Mouse (Mus musculus) left cerebral cortex, adult 8-10 months (tissue): Measurements from ENCODE around the gene Antxr1. TPM values are rescaled to one million over a fixed set of nuclear protein-coding genes. Genes with fewer than 3 reads are reported as not detected.

Experiments
- DNase-seq, 2 experiments: peaks; one replicate each; pipeline ENCODE4 v3.0.0; 2022; ENCODE audit warnings: low spot score in 2 of 2
- total RNA-seq, 4 experiments: library from RNA; stranded (reverse); gene quantifications; 2 replicates each; pipeline ENCODE4 v1.2.4; 2022

Antxr1 gene
- total RNA-seq, 4 experiments from 2014 or later = 15.7 to 18.7 (median 16.2) TPM

- DNase-seq = no peak
Measured at GRCm38 (mm10) chr6:87292911-87293851, 42.4 kb downstream of the Antxr1 start.

GRCm38 (mm10) chr6:87287251-87287650, 48.4 kb downstream of the Antxr1 start:
- DNase-seq = no peak

GRCm38 (mm10) chr6:87285365-87285749, 50.3 kb downstream of the Antxr1 start:
- no peak for DNase-seq

- no peak for DNase-seq
Measured at GRCm38 (mm10) chr6:87284716-87285364, 50.8 kb downstream of the Antxr1 start.

- no peak for DNase-seq
Measured at GRCm38 (mm10) chr6:87282346-87282781, 53.3 kb downstream of the Antxr1 start.

- no peak for DNase-seq
Measured at GRCm38 (mm10) chr6:87281771-87282170, 53.9 kb downstream of the Antxr1 start.

GRCm38 (mm10) chr6:87278151-87278550, 57.5 kb downstream of the Antxr1 start:
- DNase-seq = no peak

GRCm38 (mm10) chr6:87277527-87277926, 58.1 kb downstream of the Antxr1 start:
- peak in 1 of 2 experiments; percentile 25 for DNase-seq

- peak in 1 of 2 experiments; percentile 38 for DNase-seq
Measured at GRCm38 (mm10) chr6:87276941-87277340, 58.7 kb downstream of the Antxr1 start.

GRCm38 (mm10) chr6:87274779-87275178, 60.8 kb downstream of the Antxr1 start:
- DNase-seq = no peak

GRCm38 (mm10) chr6:87273791-87274190, 61.8 kb downstream of the Antxr1 start:
- no peak for DNase-seq

GRCm38 (mm10) chr6:87273141-87273540, 62.5 kb downstream of the Antxr1 start:
- no peak for DNase-seq

GRCm38 (mm10) chr6:87272202-87272601, 63.4 kb downstream of the Antxr1 start:
- DNase-seq = no peak

GRCm38 (mm10) chr6:87270452-87270851, 65.2 kb downstream of the Antxr1 start:
- DNase-seq = peak in 1 of 2 experiments; percentile 67

GRCm38 (mm10) chr6:87269950-87270349, 65.7 kb downstream of the Antxr1 start:
- no peak for DNase-seq

- DNase-seq = no peak
Measured at GRCm38 (mm10) chr6:87262666-87263065, 73.0 kb downstream of the Antxr1 start.

GRCm38 (mm10) chr6:87258976-87259375, 76.6 kb downstream of the Antxr1 start:
- no peak for DNase-seq

GRCm38 (mm10) chr6:87257981-87258775, 77.4 kb downstream of the Antxr1 start:
- peak in 1 of 2 experiments; percentile 55 for DNase-seq

- no peak for DNase-seq
Measured at GRCm38 (mm10) chr6:87257471-87257870, 78.2 kb downstream of the Antxr1 start.

GRCm38 (mm10) chr6:87255668-87256067, 80.0 kb downstream of the Antxr1 start:
- no peak for DNase-seq

- DNase-seq = no peak
Measured at GRCm38 (mm10) chr6:87254756-87255155, 80.9 kb downstream of the Antxr1 start.

- no peak for DNase-seq
Measured at GRCm38 (mm10) chr6:87251716-87252115, 83.9 kb downstream of the Antxr1 start.
